Mouse (Mus musculus): Measurements from ENCODE around the gene Cyp4a12b. TPM values are rescaled to one million over a fixed set of nuclear protein-coding genes. Genes with fewer than 3 reads are reported as not detected.
A peak's percentile ranks its signal among the peaks of the same experiment; 100 is the strongest.
"Not testable (repeated sequence)": the region's sequence is repeated elsewhere in the genome, so short reads cannot be mapped to it uniquely, and the experiment has no call there.

Gene Cyp4a12b
- 1.1 and 1.2 TPM in 2 replicates for polyA plus RNA-seq (2015; fragmentation: Nextera tagmentation; extraction: Ambion mirVana)

DNA sequence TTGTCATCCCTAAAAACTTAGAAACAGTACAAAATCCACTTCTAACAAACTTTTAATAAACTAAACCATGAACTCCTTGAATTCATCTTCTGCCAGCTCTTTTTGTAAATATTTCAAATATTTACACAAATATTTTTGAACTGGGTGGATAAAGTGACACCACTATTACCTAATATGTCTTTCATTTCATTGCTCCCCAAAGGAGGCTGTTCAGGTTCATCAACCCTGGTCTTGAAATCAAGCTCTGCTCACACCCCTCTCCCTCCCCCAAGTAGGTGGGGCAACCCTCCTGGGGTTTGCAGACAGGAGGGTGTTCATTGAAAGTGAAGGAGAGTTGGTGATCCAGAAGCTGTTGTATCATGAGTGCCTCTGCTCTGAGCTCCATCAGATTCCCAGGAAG, at the start of gene Cyp4a12b:
Cyp4a12b (plus strand) TSS at position 301 of the 400 bp plus-strand sequence.
- not testable (repeated sequence) for H3K4me2 ChIP-seq (replicated peaks; ENCODE audit: low read depth, low read length); H3K4me3 ChIP-seq (ENCODE audit: low read length); ATAC-seq (ENCODE audit: low FRiP score, low TSS enrichment); H3K9ac ChIP-seq (replicated peaks; ENCODE audit: low read length); H3K9me3 ChIP-seq (ENCODE audit: low read length); H3K27ac ChIP-seq (ENCODE audit: low read length); H3K27me3 ChIP-seq (ENCODE audit: insufficient read depth, low read length); H3K36me3 ChIP-seq (ENCODE audit: insufficient read depth, low read length); H3K4me1 ChIP-seq (ENCODE audit: insufficient read depth, low read length)

DNA sequence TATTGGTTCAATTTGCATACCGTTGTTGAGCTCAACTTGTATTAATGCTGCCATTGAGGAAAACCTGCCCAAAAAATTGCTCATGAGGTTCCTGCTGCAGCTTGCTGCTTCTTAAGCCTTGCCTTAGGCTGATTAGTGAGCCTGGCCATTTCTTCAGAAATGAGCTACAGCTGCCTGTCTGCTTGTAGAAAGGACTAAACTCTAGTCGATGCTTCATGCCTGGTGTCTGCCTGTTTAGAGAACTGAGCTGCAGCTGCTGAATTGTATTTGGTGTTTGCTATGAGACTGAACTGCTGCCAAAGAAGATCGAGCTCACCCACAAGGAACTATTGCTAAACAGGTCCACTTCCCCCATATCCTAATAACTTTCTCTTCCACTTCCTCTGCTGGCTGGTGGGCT, 45.8 kb upstream of the Cyp4a12b start:
- H3K9me3 ChIP-seq (ENCODE audit: low read length); H3K27me3 ChIP-seq (ENCODE audit: insufficient read depth, low read length); H3K36me3 ChIP-seq (ENCODE audit: insufficient read depth, low read length); H3K9ac ChIP-seq (replicated peaks; ENCODE audit: low read length); H3K4me2 ChIP-seq (replicated peaks; ENCODE audit: low read depth, low read length); H3K27ac ChIP-seq (ENCODE audit: low read length); ATAC-seq (ENCODE audit: low FRiP score, low TSS enrichment); H3K4me3 ChIP-seq (ENCODE audit: low read length); H3K4me1 ChIP-seq (ENCODE audit: insufficient read depth, low read length): not testable (repeated sequence)
- WGBS: 83% methylated on average over 3 of the region's 3 CpGs

DNA sequence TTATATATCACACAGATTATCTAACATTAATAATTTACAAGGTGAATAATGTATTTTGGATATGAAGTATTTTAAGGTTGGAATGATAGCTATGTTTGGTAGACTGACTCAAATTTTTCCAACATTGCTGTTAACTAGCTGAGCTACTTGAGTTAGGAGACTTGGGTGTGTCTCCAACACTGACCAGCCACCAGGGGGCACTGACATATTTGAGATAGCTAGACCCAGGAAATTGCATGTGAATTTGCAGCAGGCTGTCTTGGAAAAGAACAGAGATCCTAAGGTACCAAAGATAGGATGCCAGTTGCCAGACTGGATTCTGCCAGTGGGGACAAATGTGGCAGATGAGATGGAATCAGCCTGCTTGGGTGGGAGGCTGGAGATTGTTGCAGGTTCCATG, 43.4 kb upstream of the Cyp4a12b start:
- ATAC-seq (ENCODE audit: low FRiP score, low TSS enrichment); H3K4me2 ChIP-seq (replicated peaks; ENCODE audit: low read depth, low read length); H3K36me3 ChIP-seq (ENCODE audit: insufficient read depth, low read length); H3K27me3 ChIP-seq (ENCODE audit: insufficient read depth, low read length); H3K4me1 ChIP-seq (ENCODE audit: insufficient read depth, low read length); H3K27ac ChIP-seq (ENCODE audit: low read length); H3K9me3 ChIP-seq (ENCODE audit: low read length); H3K9ac ChIP-seq (replicated peaks; ENCODE audit: low read length); H3K4me3 ChIP-seq (ENCODE audit: low read length): not testable (repeated sequence)

DNA sequence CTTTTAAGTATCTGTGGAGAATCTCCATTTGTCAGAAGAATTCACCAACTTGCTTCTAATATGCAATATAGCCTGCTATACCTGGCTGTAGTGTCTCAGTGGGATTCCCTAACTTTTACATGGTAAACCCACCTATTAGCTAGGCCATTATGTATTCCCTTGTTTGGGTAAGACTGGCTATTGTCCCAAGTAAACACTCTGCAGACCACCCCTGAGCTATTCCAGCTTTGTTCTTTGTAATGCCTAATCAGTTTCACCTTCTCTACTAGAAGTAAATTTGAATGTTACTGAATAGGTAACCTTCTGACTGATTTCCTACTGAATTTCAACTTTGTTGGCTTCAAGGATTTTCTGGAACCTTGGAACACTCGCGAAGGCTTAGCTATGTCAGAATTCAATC, 15.2 kb upstream of the Cyp4a12b start:
- H3K9ac ChIP-seq (replicated peaks; ENCODE audit: low read length); ATAC-seq (ENCODE audit: low FRiP score, low TSS enrichment); H3K27me3 ChIP-seq (ENCODE audit: insufficient read depth, low read length); H3K4me3 ChIP-seq (ENCODE audit: low read length); H3K4me1 ChIP-seq (ENCODE audit: insufficient read depth, low read length); H3K9me3 ChIP-seq (ENCODE audit: low read length); H3K27ac ChIP-seq (ENCODE audit: low read length); H3K4me2 ChIP-seq (replicated peaks; ENCODE audit: low read depth, low read length); H3K36me3 ChIP-seq (ENCODE audit: insufficient read depth, low read length): not testable (repeated sequence)
- WGBS: 83% methylated on average over 2 of the region's 2 CpGs

DNA sequence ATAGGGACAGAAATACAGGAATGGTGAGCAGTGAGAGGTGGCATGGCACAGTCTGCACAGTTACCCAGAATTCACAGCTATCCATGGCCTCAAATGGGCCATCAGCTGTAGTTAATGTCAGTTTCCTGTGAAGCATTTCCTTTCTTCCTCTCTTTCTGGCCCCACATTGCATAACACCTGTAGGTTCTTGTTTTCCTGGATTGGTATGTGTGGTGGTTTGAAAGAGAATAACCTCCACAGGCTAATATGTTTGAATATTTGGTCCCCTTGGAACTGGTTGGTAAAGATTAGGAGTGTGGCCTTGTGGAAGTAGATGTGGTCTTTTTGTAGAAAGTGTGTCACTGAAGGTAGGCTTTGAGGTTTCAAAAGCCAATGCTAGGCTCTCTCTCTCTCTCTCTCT, 14.5 kb upstream of the Cyp4a12b start:
- not testable (repeated sequence) for ATAC-seq (ENCODE audit: low FRiP score, low TSS enrichment); H3K27me3 ChIP-seq (ENCODE audit: insufficient read depth, low read length); H3K4me3 ChIP-seq (ENCODE audit: low read length); H3K27ac ChIP-seq (ENCODE audit: low read length); H3K4me1 ChIP-seq (ENCODE audit: insufficient read depth, low read length); H3K36me3 ChIP-seq (ENCODE audit: insufficient read depth, low read length); H3K9ac ChIP-seq (replicated peaks; ENCODE audit: low read length); H3K9me3 ChIP-seq (ENCODE audit: low read length); H3K4me2 ChIP-seq (replicated peaks; ENCODE audit: low read depth, low read length)

DNA sequence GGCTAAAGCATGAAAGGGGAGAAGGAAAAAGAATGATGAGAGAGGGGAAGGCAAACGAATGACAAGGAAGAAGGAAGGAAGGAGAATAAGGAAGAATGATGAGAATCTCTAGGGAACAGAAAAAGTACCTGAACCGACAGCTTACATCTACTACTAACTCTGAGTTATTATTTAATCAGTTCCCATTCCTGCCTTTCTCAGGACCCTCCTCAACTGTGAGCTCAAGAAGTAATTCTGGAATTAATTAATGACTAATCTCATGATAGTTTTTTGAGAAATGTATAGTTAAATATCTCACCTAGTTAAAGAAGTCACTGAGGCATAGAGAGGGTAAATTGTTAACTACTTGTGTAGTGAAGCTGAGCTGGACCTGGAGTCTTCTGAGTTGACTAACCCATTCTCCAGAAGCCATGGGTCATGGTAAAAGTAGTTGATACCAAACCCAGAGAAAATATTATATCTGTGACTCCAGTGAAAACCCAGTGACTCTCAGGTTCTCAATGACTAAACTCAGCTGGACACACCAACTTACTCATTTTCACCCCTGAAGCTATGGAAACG, 39.2 kb downstream of the Cyp4a12b start:
- Histone ChIP-seq H3K9me3 (ENCODE audit: low read length) (no peaks in the 10 kb centered on the region), H3K4me3 (ENCODE audit: low read length) (no peak overlapping the region), H3K4me1 (ENCODE audit: insufficient read depth, low read length) (0 out of 2 replicates have a peak, but pooled peaks cover 2% of the 10 kb centered on the region), H3K9ac (replicated peaks; ENCODE audit: low read length) (no peak overlapping the region), H3K27me3 (ENCODE audit: insufficient read depth, low read length) (no peaks in the 10 kb centered on the region), H3K4me2 (replicated peaks; ENCODE audit: low read depth, low read length) (no peak overlapping the region), H3K36me3 (ENCODE audit: insufficient read depth, low read length) (no peaks in the 10 kb centered on the region), H3K27ac (ENCODE audit: low read length) (peak overlapping the region; percentile 72)
- ATAC-seq (ENCODE audit: low FRiP score, low TSS enrichment): peak; percentile 96
- 57% methylated on average over 3 of the region's 3 CpGs for WGBS

DNA sequence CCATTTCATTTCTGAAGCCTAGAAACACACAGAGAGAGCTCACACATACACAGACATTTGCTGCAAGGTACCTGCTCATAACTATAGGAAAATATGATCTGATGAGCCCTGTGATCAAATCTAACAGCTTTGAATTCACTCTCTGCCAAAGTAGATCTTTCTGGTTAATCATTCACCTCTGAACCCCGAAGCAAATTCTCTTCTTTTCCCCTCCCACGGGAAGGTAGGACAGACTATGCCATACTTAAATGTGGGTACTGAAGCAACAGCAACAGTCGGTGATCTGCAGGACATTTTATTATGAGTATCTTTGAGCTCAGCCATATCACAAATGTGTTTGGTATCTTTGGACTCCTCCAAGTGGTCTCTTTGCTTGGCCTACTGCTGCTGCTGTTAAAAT, 40.9 kb downstream of the Cyp4a12b start, which contains the start of gene Cyp4a30b:
Cyp4a30b (plus strand) TSS at position 301 of the 400 bp plus-strand sequence.
- H3K27ac ChIP-seq (ENCODE audit: low read length): peak within 1 kb of the TSS; percentile 8
- ATAC-seq (ENCODE audit: low FRiP score, low TSS enrichment): no peak
- no peak within 1 kb of the TSS for H3K4me2 ChIP-seq (replicated peaks; ENCODE audit: low read depth, low read length)
- H3K27me3 ChIP-seq (ENCODE audit: insufficient read depth, low read length): no peaks in the 10 kb centered on the region
- H3K4me3 ChIP-seq (ENCODE audit: low read length): no peak within 1 kb of the TSS
- no peaks in the 10 kb centered on the region for H3K9me3 ChIP-seq (ENCODE audit: low read length)
- no peak within 1 kb of the TSS for H3K9ac ChIP-seq (replicated peaks; ENCODE audit: low read length)
- H3K36me3 ChIP-seq (ENCODE audit: insufficient read depth, low read length): no peaks in the 10 kb centered on the region
- 53% methylated on average over 3 of the region's 3 CpGs for WGBS
- 0 out of 2 replicates have a peak, but pooled peaks cover 2% of the 10 kb centered on the region for H3K4me1 ChIP-seq (ENCODE audit: insufficient read depth, low read length)

DNA sequence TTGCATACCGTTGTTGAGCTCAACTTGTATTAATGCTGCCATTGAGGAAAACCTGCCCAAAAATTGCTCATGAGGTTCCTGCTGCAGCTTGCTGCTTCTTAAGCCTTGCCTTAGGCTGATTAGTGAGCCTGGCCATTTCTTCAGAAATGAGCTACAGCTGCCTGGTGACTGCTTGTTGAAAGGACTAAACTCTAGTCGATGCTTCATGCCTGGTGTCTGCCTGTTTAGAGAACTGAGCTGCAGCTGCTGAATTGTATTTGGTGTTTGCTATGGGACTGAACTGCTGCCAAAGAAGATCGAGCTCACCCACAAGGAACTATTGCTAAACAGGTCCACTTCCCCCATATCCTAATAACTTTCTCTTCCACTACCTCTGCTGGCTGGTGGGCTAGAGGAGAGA, 62.2 kb downstream of the Cyp4a12b start:
- H3K36me3 ChIP-seq (ENCODE audit: insufficient read depth, low read length); H3K27me3 ChIP-seq (ENCODE audit: insufficient read depth, low read length); H3K4me2 ChIP-seq (replicated peaks; ENCODE audit: low read depth, low read length); H3K4me1 ChIP-seq (ENCODE audit: insufficient read depth, low read length); H3K4me3 ChIP-seq (ENCODE audit: low read length); H3K27ac ChIP-seq (ENCODE audit: low read length); H3K9me3 ChIP-seq (ENCODE audit: low read length); ATAC-seq (ENCODE audit: low FRiP score, low TSS enrichment); H3K9ac ChIP-seq (replicated peaks; ENCODE audit: low read length): not testable (repeated sequence)
- WGBS: 81% methylated on average over 3 of the region's 3 CpGs

DNA sequence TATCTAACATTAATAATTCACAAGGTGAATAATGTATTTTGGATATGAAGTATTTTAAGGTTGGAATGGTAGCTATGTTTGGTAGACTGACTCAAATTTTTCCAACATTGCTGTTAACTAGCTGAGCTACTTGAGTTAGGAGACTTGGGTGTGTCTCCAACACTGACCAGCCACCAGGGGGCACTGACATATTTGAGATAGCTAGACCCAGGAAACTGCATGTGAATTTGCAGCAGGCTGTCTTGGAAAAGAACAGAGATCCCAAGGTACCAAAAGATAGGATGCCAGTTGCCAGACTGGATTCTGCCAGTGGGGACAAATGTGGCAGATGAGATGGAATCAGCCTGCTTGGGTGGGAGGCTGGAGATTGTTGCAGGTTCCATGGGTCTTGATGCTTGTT, 64.6 kb downstream of the Cyp4a12b start:
- not testable (repeated sequence) for H3K9me3 ChIP-seq (ENCODE audit: low read length); H3K27me3 ChIP-seq (ENCODE audit: insufficient read depth, low read length); H3K27ac ChIP-seq (ENCODE audit: low read length); H3K4me2 ChIP-seq (replicated peaks; ENCODE audit: low read depth, low read length); H3K36me3 ChIP-seq (ENCODE audit: insufficient read depth, low read length); H3K4me3 ChIP-seq (ENCODE audit: low read length); H3K9ac ChIP-seq (replicated peaks; ENCODE audit: low read length); H3K4me1 ChIP-seq (ENCODE audit: insufficient read depth, low read length)
- ATAC-seq (ENCODE audit: low FRiP score, low TSS enrichment): peak; percentile 49; the same call in 1 of the 2 replicates

DNA sequence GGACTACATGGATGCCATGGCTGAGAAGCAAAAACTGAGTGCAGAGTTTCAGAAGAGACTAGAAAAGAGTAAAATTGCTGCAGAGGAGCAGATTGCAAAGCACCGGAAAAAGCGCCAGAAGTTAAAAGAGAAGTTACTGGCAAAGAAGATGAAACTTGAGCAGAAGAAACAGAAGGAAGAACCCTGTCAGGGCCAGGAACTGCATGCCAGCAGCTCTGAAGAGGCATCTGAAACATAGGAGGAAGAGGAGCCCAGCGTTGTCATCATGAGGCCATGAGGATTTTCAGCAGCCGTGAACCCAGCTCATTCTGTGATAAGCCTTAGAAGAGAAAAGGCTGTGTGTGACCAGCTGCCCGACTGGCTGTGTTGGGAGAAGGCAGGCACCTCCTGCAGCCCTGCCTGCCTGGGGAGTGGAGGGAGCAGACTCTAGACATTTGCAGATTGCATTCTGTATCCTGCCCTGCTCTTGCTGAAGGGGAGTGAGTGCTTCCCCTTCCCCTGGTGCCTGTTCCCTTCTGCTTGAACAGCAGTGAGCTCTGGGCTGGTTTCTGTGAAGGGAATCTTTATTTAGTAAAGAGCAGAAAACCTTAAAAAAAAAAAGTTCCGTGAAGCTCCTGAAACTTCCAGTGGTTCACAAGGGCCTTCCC, 69.7 kb downstream of the Cyp4a12b start:
- ATAC-seq (ENCODE audit: low FRiP score, low TSS enrichment): no peak
- Histone ChIP-seq H3K9me3 (ENCODE audit: low read length) (no peaks in the 10 kb centered on the region), H3K4me1 (ENCODE audit: insufficient read depth, low read length) (no peaks in the 10 kb centered on the region), H3K36me3 (ENCODE audit: insufficient read depth, low read length) (no peaks in the 10 kb centered on the region), H3K27me3 (ENCODE audit: insufficient read depth, low read length) (no peaks in the 10 kb centered on the region), H3K27ac (ENCODE audit: low read length) (no peak overlapping the region), H3K4me2 (replicated peaks; ENCODE audit: low read depth, low read length) (no peak overlapping the region), H3K9ac (replicated peaks; ENCODE audit: low read length) (no peak overlapping the region), H3K4me3 (ENCODE audit: low read length) (no peak overlapping the region)
- WGBS: 69% methylated on average over 6 of the region's 6 CpGs
